Mouse (Mus musculus) MEL (cell line): ENCODE measurements around the gene Rxfp1. TPM values are rescaled to one million over a fixed set of nuclear protein-coding genes. Genes with fewer than 3 reads are reported as not detected.

Experiments used
- DNase-seq: peaks from one replicate; pipeline ENCODE4 v3.0.0; 2011; ENCODE audit warnings: low read depth, low spot score
- H3K27ac ChIP-seq: 2 replicates; pipeline ENCODE4 v1.5.1; 2012; ENCODE audit warnings: low read depth, mild to moderate bottlenecking, control low read depth, low read length, moderate library complexity; ENCODE audit not compliant: control insufficient read depth
- H3K27me3 ChIP-seq, 2 experiments: fragments of 150-350 bp in 1 of 2; sonication (generic) in 1 of 2; 2 replicates each; pipeline ENCODE4 v1.6.1; 2012; ENCODE audit warnings: low read length in 2 of 2, mild to moderate bottlenecking in 2 of 2, improper control_type of control experiment in 1 of 2, moderate library complexity in 1 of 2; ENCODE audit not compliant: insufficient read depth in 2 of 2, control insufficient read depth in 1 of 2
- H3K36me3 ChIP-seq, 2 experiments: 2 replicates each; pipeline ENCODE4 v1.6.1; 2012 to 2014; ENCODE audit warnings: low read length in 2 of 2, improper control_type of control experiment in 1 of 2, inconsistent platforms in 1 of 2, mild to moderate bottlenecking in 1 of 2; ENCODE audit not compliant: insufficient read depth in 2 of 2, control insufficient read depth in 1 of 2
- H3K4me1 ChIP-seq, 2 experiments: fragments of 150-350 bp in 1 of 2; sonication (generic) in 1 of 2; 2 replicates each; pipeline ENCODE4 v1.6.1; 2012; ENCODE audit warnings: low read length in 2 of 2, improper control_type of control experiment in 1 of 2, mild to moderate bottlenecking in 1 of 2; ENCODE audit not compliant: insufficient read depth in 2 of 2, control insufficient read depth in 1 of 2
- H3K4me3 ChIP-seq, 2 experiments: fragments of 150-350 bp in 1 of 2; sonication (generic) in 1 of 2; 2 replicates each; pipeline ENCODE4 v1.5.1; 2012; ENCODE audit warnings: low read depth in 2 of 2, low read length in 2 of 2, mild to moderate bottlenecking in 2 of 2, moderate library complexity in 2 of 2, control low read depth in 1 of 2, improper control_type of control experiment in 1 of 2; ENCODE audit not compliant: control insufficient read depth in 1 of 2, insufficient read depth in 1 of 2
- H3K79me2 ChIP-seq: 2 replicates; pipeline ENCODE4 v1.6.1; 2012; ENCODE audit warnings: mild to moderate bottlenecking, low read length, moderate library complexity; ENCODE audit not compliant: control insufficient read depth, poor library complexity, insufficient read depth
- H3K9ac ChIP-seq: 2 replicates; pipeline ENCODE4 v1.6.1; 2012; ENCODE audit warnings: low read depth, mild to moderate bottlenecking, control low read depth, low read length, moderate library complexity; ENCODE audit not compliant: control insufficient read depth, poor library complexity, severe bottlenecking
- H3K9me3 ChIP-seq: fragments of 150-350 bp; sonication (generic); replicated peaks from 2 replicates; pipeline ENCODE4 v1.6.1; 2012; ENCODE audit warnings: mild to moderate bottlenecking, low read length, improper control_type of control experiment, moderate library complexity; ENCODE audit not compliant: insufficient read depth
- BHLHE40 ChIP-seq: IDR thresholded peaks from 2 replicates; pipeline ENCODE4 v1.6.1; 2012; ENCODE audit warnings: low read depth, mild to moderate bottlenecking, inconsistent platforms, low read length, improper control_type of control experiment, borderline replicate concordance
- CTCF ChIP-seq, 3 experiments: IDR thresholded peaks in 2 of 3; conservative IDR thresholded peaks in 1 of 3; 2 replicates each; pipeline ENCODE4 v1.5.1; 2011 to 2012; ENCODE audit warnings: low read length in 3 of 3, low read depth in 2 of 3, mild to moderate bottlenecking in 2 of 3, improper control_type of control experiment in 1 of 3, inconsistent platforms in 1 of 3, mixed read lengths in 1 of 3, moderate library complexity in 1 of 3; ENCODE audit not compliant: control insufficient read depth in 1 of 3, insufficient read depth in 1 of 3, poor library complexity in 1 of 3, severe bottlenecking in 1 of 3
- E2F4 ChIP-seq: IDR thresholded peaks from 2 replicates; pipeline ENCODE4 v1.6.1; 2011; ENCODE audit warnings: low read depth, low read length, improper control_type of control experiment, borderline replicate concordance
- ELF1 ChIP-seq: IDR thresholded peaks from 2 replicates; pipeline ENCODE4 v1.6.1; 2014; ENCODE audit warnings: low read depth, mild to moderate bottlenecking, inconsistent platforms, low read length, improper control_type of control experiment, moderate library complexity
- ETS1 ChIP-seq: IDR thresholded peaks from 2 replicates; pipeline ENCODE4 v1.6.1; 2012; ENCODE audit warnings: low read depth, mild to moderate bottlenecking, inconsistent platforms, low read length, improper control_type of control experiment, moderate library complexity
- GABPA ChIP-seq: IDR thresholded peaks from 2 replicates; pipeline ENCODE4 v1.6.1; 2012; ENCODE audit warnings: low read depth, mild to moderate bottlenecking, inconsistent platforms, low read length, improper control_type of control experiment, moderate library complexity
- MAFK ChIP-seq: IDR thresholded peaks from 2 replicates; pipeline ENCODE4 v1.6.1; 2011; ENCODE audit warnings: low read depth, mild to moderate bottlenecking, low read length, improper control_type of control experiment, borderline replicate concordance
- MAX ChIP-seq: IDR thresholded peaks from 2 replicates; pipeline ENCODE4 v1.6.1; 2011; ENCODE audit warnings: low read length, improper control_type of control experiment
- MEF2A ChIP-seq: IDR thresholded peaks from 2 replicates; pipeline ENCODE4 v1.6.1; 2014; ENCODE audit warnings: low read depth, mild to moderate bottlenecking, inconsistent platforms, low read length, improper control_type of control experiment; ENCODE audit not compliant: poor library complexity, insufficient replicate concordance, severe bottlenecking; ENCODE audit errors: extremely low read depth
- MYB ChIP-seq: IDR thresholded peaks from 2 replicates; pipeline ENCODE4 v1.6.1; 2011; ENCODE audit warnings: mild to moderate bottlenecking, low read depth, low read length, improper control_type of control experiment
- NELFE ChIP-seq: IDR thresholded peaks from 2 replicates; pipeline ENCODE4 v1.6.1; 2011; ENCODE audit warnings: low read depth, low read length, improper control_type of control experiment
- NRF1 ChIP-seq: IDR thresholded peaks from 2 replicates; pipeline ENCODE4 v1.6.1; 2014; ENCODE audit warnings: low read depth, mild to moderate bottlenecking, inconsistent platforms, low read length, improper control_type of control experiment, moderate library complexity; ENCODE audit not compliant: poor library complexity, insufficient read depth, severe bottlenecking
- POLR2A ChIP-seq, 2 experiments: IDR thresholded peaks; 2 replicates each; pipeline ENCODE4 v1.6.1; 2011 to 2012; ENCODE audit warnings: low read length in 2 of 2, mild to moderate bottlenecking in 2 of 2, control low read depth in 1 of 2, improper control_type of control experiment in 1 of 2, low read depth in 1 of 2, moderate library complexity in 1 of 2; ENCODE audit not compliant: control insufficient read depth in 1 of 2, insufficient read depth in 1 of 2, poor library complexity in 1 of 2
- POLR2AphosphoS5 ChIP-seq: IDR thresholded peaks from 2 replicates; pipeline ENCODE4 v1.6.1; 2012; ENCODE audit warnings: low read depth, borderline replicate concordance, mild to moderate bottlenecking, inconsistent platforms, low read length, moderate library complexity, mixed read lengths
- RAD21 ChIP-seq: IDR thresholded peaks from 2 replicates; pipeline ENCODE4 v1.6.1; 2011; ENCODE audit warnings: mild to moderate bottlenecking, low read depth, low read length, improper control_type of control experiment
- RCOR1 ChIP-seq: IDR thresholded peaks from 2 replicates; pipeline ENCODE4 v1.6.1; 2012; ENCODE audit warnings: low read depth, mild to moderate bottlenecking, inconsistent platforms, low read length, improper control_type of control experiment
- SMC3 ChIP-seq: IDR thresholded peaks from 2 replicates; pipeline ENCODE4 v1.6.1; 2011; ENCODE audit warnings: low read depth, low read length, improper control_type of control experiment
- TCF12 ChIP-seq: IDR thresholded peaks from 2 replicates; pipeline ENCODE4 v1.6.1; 2014; ENCODE audit warnings: low read depth, mild to moderate bottlenecking, inconsistent platforms, low read length, improper control_type of control experiment, moderate library complexity
- USF1 ChIP-seq: IDR thresholded peaks from 2 replicates; pipeline ENCODE4 v1.6.1; 2014; ENCODE audit warnings: low read depth, mild to moderate bottlenecking, inconsistent platforms, low read length, improper control_type of control experiment, moderate library complexity
- ZC3H11A ChIP-seq: IDR thresholded peaks from 2 replicates; pipeline ENCODE4 v1.6.1; 2012; ENCODE audit warnings: low read depth, mild to moderate bottlenecking, inconsistent platforms, low read length, improper control_type of control experiment
- ZMIZ1 ChIP-seq: IDR thresholded peaks from 2 replicates; pipeline ENCODE4 v1.6.1; 2012; ENCODE audit warnings: low read depth, mild to moderate bottlenecking, inconsistent platforms, low read length, improper control_type of control experiment, moderate library complexity
- polyA plus RNA-seq, 2 experiments: library from polyadenylated mRNA; stranded (reverse) in 1 of 2; unstranded in 1 of 2; fragments of >175 nt in 1 of 2; fragments of >200 nt in 1 of 2; gene quantifications; 2 replicates each; pipeline versions ENCODE4 v1.2.1 to v1.2.4; 2012; ENCODE audit warnings: low replicate concordance in 2 of 2, low read depth in 1 of 2; ENCODE audit not compliant: insufficient read length in 2 of 2, insufficient read depth in 1 of 2, missing spikeins in 1 of 2
- total RNA-seq: library from RNA; depleted of rRNA; stranded (reverse); fragments of 300-350 nt; gene quantifications from 2 replicates; pipeline ENCODE4 v1.2.3, GENCODE M21; 2012

Gene Rxfp1
- total and polyA plus RNA-seq, 3 experiments: not detected

- no peak overlapping the region for H3K27ac ChIP-seq
- H3K4me3 ChIP-seq: no peak overlapping the region
- H3K9ac ChIP-seq: no peak overlapping the region
- H3K79me2 ChIP-seq: no peaks in the 10 kb centered on the region
- H3K36me3 ChIP-seq: no peaks in the 10 kb centered on the region
- H3K9me3 ChIP-seq: no peaks in the 10 kb centered on the region
- H3K27me3 ChIP-seq: peaks cover 2% of the 10 kb centered on the region in 2 experiments; a peak in 3 of 4 replicates
- H3K4me1 ChIP-seq: no peaks in the 10 kb centered on the region
- no peak for TF ChIP-seq USF1
- no peak for TF ChIP-seq NRF1
- TF ChIP-seq TCF12: no peak
- TF ChIP-seq NELFE: no peak
- TF ChIP-seq ELF1: no peak
- no peak for TF ChIP-seq MAFK
- no peak for TF ChIP-seq RAD21
- TF ChIP-seq ZMIZ1: no peak
- TF ChIP-seq CTCF (IDR thresholded peaks at IDR 0.05 in 2 of 3, conservative IDR thresholded peaks at IDR 0.05 in 1 of 3; ENCODE audit: control insufficient read depth in 1 of 3, insufficient read depth in 1 of 3, low read depth in 2 of 3, low read length in 3 of 3, poor library complexity in 1 of 3, severe bottlenecking in 1 of 3): no peak
- TF ChIP-seq GABPA: no peak
- no peak for TF ChIP-seq MYB
- TF ChIP-seq E2F4: no peak
- TF ChIP-seq, all 39 proteins: peak for 0
- no peak for DNase-seq
Observed at GRCm38 (mm10) chr3:79738451-79738850, 771 bp upstream of the Rxfp1 start.

- H3K27me3 ChIP-seq: peaks cover 0 to 6% of the 10 kb centered on the region in 2 experiments; a peak in 2 of 4 replicates
- H3K36me3 ChIP-seq: no peaks in the 10 kb centered on the region
- no peaks in the 10 kb centered on the region for H3K9me3 ChIP-seq
- H3K27ac ChIP-seq: no peak overlapping the region
- no peak overlapping the region for H3K4me3 ChIP-seq
- no peak for DNase-seq
- H3K79me2 ChIP-seq: no peaks in the 10 kb centered on the region
- TF ChIP-seq ZC3H11A: no peak
- no peak for TF ChIP-seq POLR2AphosphoS5
- no peak for TF ChIP-seq MEF2A
- TF ChIP-seq ETS1: no peak
- no peak for TF ChIP-seq RCOR1
- TF ChIP-seq BHLHE40: no peak
- TF ChIP-seq RAD21: no peak
- TF ChIP-seq E2F4: no peak
- no peak for TF ChIP-seq POLR2A (IDR thresholded peaks at IDR 0.05; ENCODE audit: control insufficient read depth in 1 of 2, insufficient read depth in 1 of 2, low read depth in 1 of 2, low read length in 2 of 2, poor library complexity in 1 of 2)
- TF ChIP-seq NELFE: no peak
- TF ChIP-seq MAX: no peak
- no peak for TF ChIP-seq SMC3
- TF ChIP-seq MAFK: no peak
- H3K9ac ChIP-seq: no peak overlapping the region
- H3K4me1 ChIP-seq: no peaks in the 10 kb centered on the region
Observed at GRCm38 (mm10) chr3:79726506-79727075, 11.1 kb downstream of the Rxfp1 start.
